In the genomic region with DNA sequence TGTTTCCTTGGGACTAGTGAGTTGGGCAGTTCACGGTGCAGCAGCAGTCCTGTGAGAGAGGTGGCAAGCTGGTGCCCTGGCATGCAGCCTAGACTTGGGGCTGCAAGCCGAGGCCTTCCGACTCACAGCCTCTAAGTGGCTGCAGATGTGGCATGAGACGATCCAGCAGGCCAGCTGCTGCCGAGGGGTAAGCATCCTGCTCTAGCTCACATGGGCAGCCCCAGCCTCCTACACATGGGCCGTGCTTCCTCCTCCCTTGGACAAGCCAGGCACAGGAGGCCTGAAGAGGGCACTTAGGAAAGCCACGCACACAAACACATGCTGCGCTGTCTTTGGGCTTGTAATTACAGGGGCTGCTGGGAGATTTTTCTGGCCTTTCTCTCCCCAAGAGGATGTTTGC, we compare ENCODE assay signal across 9 mouse cellular contexts. TPM values are rescaled to one million over a fixed set of nuclear protein-coding genes. Genes with fewer than 3 reads are reported as not detected.
DNase-seq lines count a peak whose midpoint lies in the region; ATAC-seq lines count a peak whose summit lies in the region.
"Had no signal": no experiment of that assay in that cellular context is flagged by ENCODE, and none has a peak within 500 bp of the region (broad histone marks: within the 10 kb centered on the region; RNA-seq: fewer than 3 reads in every experiment).

No protein-coding gene starts in this region.

- peak; percentile 15 for DNase-seq in kidney, postnatal 10 days
- no peak for DNase-seq in kidney, adult 18-20 months
- peak; percentile 80 for DNase-seq in embryonic facial prominence, embryonic 10.5 days (ENCODE audit: low spot score)
- no peak for DNase-seq in thymus, postnatal 4 days
- no peak for DNase-seq in natural killer cell, adult 2 months (ENCODE audit: low spot score in 2 of 2)

- H3K36me3 ChIP-seq in embryonic facial prominence, embryonic 10.5 days (replicated peaks): no peaks in the 10 kb centered on the region
- H3K36me3 ChIP-seq in heart, embryonic 15.5 days: no peaks in the 10 kb centered on the region
- H3K36me3 ChIP-seq in midbrain, embryonic 13.5 days: no peaks in the 10 kb centered on the region
- H3K36me3 ChIP-seq: midbrain, embryonic 12.5 days had no signal

- H3K4me2 ChIP-seq in heart, embryonic 15.5 days: no peak overlapping the region
- H3K4me2 ChIP-seq in midbrain, embryonic 13.5 days (replicated peaks): no peak overlapping the region
- H3K4me2 ChIP-seq: midbrain, embryonic 12.5 days had no signal

- no peak overlapping the region for H3K9ac ChIP-seq in heart, embryonic 15.5 days
- H3K9ac ChIP-seq in midbrain, embryonic 13.5 days (replicated peaks): no peak overlapping the region
- H3K9ac ChIP-seq: midbrain, embryonic 12.5 days had no signal

- no peaks in the 10 kb centered on the region for H3K27me3 ChIP-seq in embryonic facial prominence, embryonic 10.5 days (replicated peaks; ENCODE audit: low read depth, poor library complexity, severe bottlenecking)
- H3K27me3 ChIP-seq in heart, embryonic 15.5 days: no peaks in the 10 kb centered on the region
- no peaks in the 10 kb centered on the region for H3K27me3 ChIP-seq in midbrain, embryonic 13.5 days
- H3K27me3 ChIP-seq: midbrain, embryonic 12.5 days had no signal

- H3K27ac ChIP-seq in embryonic facial prominence, embryonic 10.5 days (replicated peaks): peak overlapping the region; percentile 75
- peak overlapping the region; percentile 15; the same call in 1 of the 2 replicates for H3K27ac ChIP-seq in heart, embryonic 15.5 days
- H3K27ac ChIP-seq in midbrain, embryonic 13.5 days: no peak overlapping the region
- H3K27ac ChIP-seq: midbrain, embryonic 12.5 days had no signal

- 25% methylated on average over 8 of the region's 8 CpGs for WGBS in embryonic facial prominence, embryonic 10.5 days
- 9% methylated on average over 8 of the region's 8 CpGs for WGBS in heart, embryonic 15.5 days
- WGBS in midbrain, embryonic 13.5 days: 56% methylated on average over 8 of the region's 8 CpGs

- ATAC-seq in heart, embryonic 15.5 days (replicated peaks; ENCODE audit: insufficient number of reproducible peaks, insufficient read depth, low FRiP score, low read depth): peak; percentile 50
- ATAC-seq in midbrain, embryonic 13.5 days: peak; percentile 74
- no peak for ATAC-seq in megakaryocyte, adult 5-6 weeks (ENCODE audit: poor library complexity, severe bottlenecking)

- H3K4me3 ChIP-seq in embryonic facial prominence, embryonic 10.5 days: no peak overlapping the region
- no peak overlapping the region for H3K4me3 ChIP-seq in heart, embryonic 15.5 days
- no peak overlapping the region for H3K4me3 ChIP-seq in midbrain, embryonic 13.5 days (replicated peaks)
- H3K4me3 ChIP-seq: midbrain, embryonic 12.5 days had no signal

- H3K9me3 ChIP-seq in embryonic facial prominence, embryonic 10.5 days: no peaks in the 10 kb centered on the region
- no peaks in the 10 kb centered on the region for H3K9me3 ChIP-seq in heart, embryonic 15.5 days (replicated peaks)
- H3K9me3 ChIP-seq in midbrain, embryonic 13.5 days: no peaks in the 10 kb centered on the region
- H3K9me3 ChIP-seq: midbrain, embryonic 12.5 days had no signal

- H3K4me1 ChIP-seq in embryonic facial prominence, embryonic 10.5 days: peaks cover 44% of the 10 kb centered on the region
- H3K4me1 ChIP-seq in heart, embryonic 15.5 days (replicated peaks): peaks cover 28% of the 10 kb centered on the region
- 0 out of 2 replicates have a peak, but pooled peaks cover 7% of the 10 kb centered on the region for H3K4me1 ChIP-seq in midbrain, embryonic 13.5 days (replicated peaks)

RNA-seq across cellular contexts. Expression of a gene that starts 23.2 kb away (rescaled TPM):
- 1,341 and 1,562 TPM in 2 replicates for polyA plus RNA-seq in embryonic facial prominence, embryonic 10.5 days (2016; fragmentation: Nextera tagmentation; extraction: Ambion mirVana)
- 9.1 and 23.6 TPM in 2 replicates for polyA plus RNA-seq in heart, embryonic 15.5 days (2015; fragmentation: Nextera tagmentation; extraction: Ambion mirVana)
- 83.3 and 117 TPM in 2 replicates for polyA plus RNA-seq in midbrain, embryonic 13.5 days (2015; fragmentation: Nextera tagmentation; extraction: Ambion mirVana)
- not detected in 2 replicates for total RNA-seq in megakaryocyte, adult 5-6 weeks (2015)
- not detected in 2 replicates for total RNA-seq in megakaryocyte, adult 5-6 weeks (2017)

RNA-seq across cellular contexts. Expression of a gene that starts 53.4 kb away (rescaled TPM):
- 182 and 188 TPM in 2 replicates for polyA plus RNA-seq in embryonic facial prominence, embryonic 10.5 days (2016; fragmentation: Nextera tagmentation; extraction: Ambion mirVana)
- 92.7 and 93.2 TPM in 2 replicates for polyA plus RNA-seq in heart, embryonic 15.5 days (2015; fragmentation: Nextera tagmentation; extraction: Ambion mirVana)
- 119 and 120 TPM in 2 replicates for polyA plus RNA-seq in midbrain, embryonic 13.5 days (2015; fragmentation: Nextera tagmentation; extraction: Ambion mirVana)
- total RNA-seq in megakaryocyte, adult 5-6 weeks (2015): 58.3 and 68.3 TPM in 2 replicates
- 38.9 and 43.2 TPM in 2 replicates for total RNA-seq in megakaryocyte, adult 5-6 weeks (2017)

Comparison
In these comparisons a context has a peak if more than half of its experiments do, and no peak if none do; other contexts are left out.
1. DNase-seq: peak in kidney, postnatal 10 days (single experiment) and embryonic facial prominence, embryonic 10.5 days (single experiment); none in kidney, adult 18-20 months (single experiment), thymus, postnatal 4 days (single experiment) and natural killer cell, adult 2 months (0 of 2).
2. RNA of a gene that starts 23.2 kb away (polyA plus RNA-seq): 1,341 to 1,562 TPM in embryonic facial prominence, embryonic 10.5 days; 83.3 to 117 TPM in midbrain, embryonic 13.5 days and 9.1 to 23.6 TPM in heart, embryonic 15.5 days; every median in the first group is over 10 times any median in the second.